Mouse (Mus musculus) stomach, embryonic 14.5 days (tissue): Measurements from ENCODE around the gene Cela3b. TPM values are rescaled to one million over a fixed set of nuclear protein-coding genes. Genes with fewer than 3 reads are reported as not detected.

ENCODE experiments used
- ATAC-seq: fragments of 200-750 bp; cut with Nextera tagmentation; 2 replicates; pipeline ENCODE4 v1.8.0; 2017; ENCODE audit warnings: low read depth, moderate TSS enrichment; ENCODE audit not compliant: insufficient number of reproducible peaks, insufficient read depth, low FRiP score
- H3K27ac ChIP-seq: fragments of 300-500 bp; sonication (generic); 2 replicates; pipeline ENCODE4 v1.5.1; 2014; ENCODE audit warnings: mild to moderate bottlenecking, low read length, moderate library complexity, mixed read lengths
- H3K27me3 ChIP-seq: fragments of 300-500 bp; sonication (generic); 2 replicates; pipeline ENCODE4 v1.6.1; 2014; ENCODE audit warnings: low read length, control low read depth, mixed read lengths; ENCODE audit not compliant: control insufficient read depth, insufficient read depth
- H3K36me3 ChIP-seq: fragments of 300-500 bp; sonication (generic); 2 replicates; pipeline ENCODE4 v1.6.1; 2014; ENCODE audit warnings: mild to moderate bottlenecking, control low read depth, low read length, moderate library complexity, mixed read lengths; ENCODE audit not compliant: control insufficient read depth, insufficient read depth
- H3K4me1 ChIP-seq: fragments of 300-500 bp; sonication (generic); 2 replicates; pipeline ENCODE4 v1.6.1; 2014; ENCODE audit warnings: low read length, control low read depth, mixed read lengths; ENCODE audit not compliant: control insufficient read depth, insufficient read depth
- H3K4me2 ChIP-seq: fragments of 300-500 bp; sonication (generic); replicated peaks from 2 replicates; pipeline ENCODE4 v1.6.1; 2014; ENCODE audit warnings: low read depth, low read length, control low read depth
- H3K4me3 ChIP-seq: fragments of 300-500 bp; sonication (generic); 2 replicates; pipeline ENCODE4 v1.5.1; 2014; ENCODE audit warnings: low read depth, low read length, control low read depth
- H3K9ac ChIP-seq: fragments of 300-500 bp; sonication (generic); replicated peaks from 2 replicates; pipeline ENCODE4 v1.6.1; 2014; ENCODE audit warnings: low read depth, mild to moderate bottlenecking, control low read depth, low read length, moderate library complexity, mixed read lengths
- H3K9me3 ChIP-seq: fragments of 300-500 bp; sonication (generic); 2 replicates; pipeline ENCODE4 v1.6.1; 2016; ENCODE audit warnings: low read depth, low read length, control low read depth; ENCODE audit not compliant: control insufficient read depth
- WGBS: fragments of 180-500 bp; shearing (Covaris S2); extraction: QIAGEN DNeasy Blood & Tissue Kit; methylation state at CpG from one replicate; pipeline ENCODE4 v1.1.7; 2014; 5-methylcytosine and 5-hydroxymethylcytosine counted together
- polyA plus RNA-seq: library from polyadenylated mRNA; unstranded; fragments of >200 nt; fragmentation: Nextera tagmentation; extraction: Ambion mirVana; gene quantifications from 2 replicates; pipeline ENCODE4 v1.2.1, GENCODE M21; 2014

The Cela3b gene
- polyA plus RNA-seq, 1 experiment from 2014 or later = not detected

GRCm38 (mm10) chr4:137391287-137391686, 39.1 kb downstream of the Cela3b start:
- no peak overlapping the region for H3K4me2 ChIP-seq
- ATAC-seq = no peak
- H3K4me1 ChIP-seq = peaks cover 5% of the 10 kb centered on the region
- H3K9ac ChIP-seq = no peak overlapping the region
- H3K27me3 ChIP-seq = no peaks in the 10 kb centered on the region
- no peak overlapping the region for H3K27ac ChIP-seq
- no peaks in the 10 kb centered on the region for H3K36me3 ChIP-seq
- no peak overlapping the region for H3K4me3 ChIP-seq
- 90% methylated on average over 3 of the region's 3 CpGs for WGBS
- no peaks in the 10 kb centered on the region; the same call in 1 of the 2 replicates for H3K9me3 ChIP-seq

GRCm38 (mm10) chr4:137390196-137390595, 40.1 kb downstream of the Cela3b start:
- no peak for ATAC-seq
- Histone ChIP-seq H3K4me2 (no peak overlapping the region), H3K36me3 (no peaks in the 10 kb centered on the region), H3K27me3 (no peaks in the 10 kb centered on the region), H3K27ac (no peak overlapping the region), H3K4me3 (no peak overlapping the region), H3K9ac (no peak overlapping the region), H3K9me3 (no peaks in the 10 kb centered on the region; the same call in 1 of the 2 replicates), H3K4me1 (peaks cover 5% of the 10 kb centered on the region)
- WGBS = 91% methylated on average over 4 of the region's 4 CpGs

GRCm38 (mm10) chr4:137388983-137389382, 41.4 kb downstream of the Cela3b start:
- 44% methylated on average over 6 of the region's 6 CpGs for WGBS
- Histone ChIP-seq H3K4me1 (peaks cover 5% of the 10 kb centered on the region), H3K36me3 (no peaks in the 10 kb centered on the region), H3K9me3 (no peaks in the 10 kb centered on the region; the same call in 1 of the 2 replicates), H3K27me3 (no peaks in the 10 kb centered on the region), H3K4me3 (peak overlapping the region; percentile 84), H3K9ac (peak overlapping the region; percentile 79; the same call in 1 of the 2 replicates), H3K4me2 (peak overlapping the region; percentile 88), H3K27ac (no peak overlapping the region)
- no peak for ATAC-seq

- under 1% methylated on average over 46 of the region's 46 CpGs for WGBS
- H3K4me3 ChIP-seq = peak overlapping the region; percentile 84
- peak; percentile 90 for ATAC-seq
- H3K27me3 ChIP-seq = no peaks in the 10 kb centered on the region
- peak overlapping the region; percentile 79 for H3K9ac ChIP-seq
- H3K4me1 ChIP-seq = peaks cover 5% of the 10 kb centered on the region
- H3K4me2 ChIP-seq = peak overlapping the region; percentile 88
- peak overlapping the region; percentile 91 for H3K27ac ChIP-seq
- no peaks in the 10 kb centered on the region; the same call in 1 of the 2 replicates for H3K9me3 ChIP-seq
- no peaks in the 10 kb centered on the region for H3K36me3 ChIP-seq
These were observed 42.1 kb downstream of the Cela3b start for GRCm38 (mm10) chr4:137388059-137388794.

GRCm38 (mm10) chr4:137387482-137388058, 42.8 kb downstream of the Cela3b start:
- Histone ChIP-seq H3K27me3 (no peaks in the 10 kb centered on the region), H3K27ac (peak overlapping the region; percentile 91), H3K9me3 (no peaks in the 10 kb centered on the region; the same call in 1 of the 2 replicates), H3K36me3 (no peaks in the 10 kb centered on the region), H3K4me1 (peaks cover 5% of the 10 kb centered on the region), H3K4me2 (peak overlapping the region; percentile 88), H3K4me3 (peak overlapping the region; percentile 84), H3K9ac (peak overlapping the region; percentile 79)
- under 1% methylated on average over 20 of the region's 20 CpGs for WGBS
- no peak for ATAC-seq

- H3K4me3 ChIP-seq = no peak overlapping the region
- H3K4me1 ChIP-seq = peaks cover 4% of the 10 kb centered on the region; the same call in 1 of the 2 replicates
- no peaks in the 10 kb centered on the region for H3K27me3 ChIP-seq
- peak overlapping the region; percentile 69; the same call in 1 of the 2 replicates for H3K27ac ChIP-seq
- H3K9me3 ChIP-seq = no peaks in the 10 kb centered on the region
- H3K9ac ChIP-seq = no peak overlapping the region
- H3K36me3 ChIP-seq = no peaks in the 10 kb centered on the region
- no peak for ATAC-seq
- peak overlapping the region; percentile 20 for H3K4me2 ChIP-seq
- WGBS = 33% methylated on average over 14 of the region's 16 CpGs
These were observed 49.4 kb downstream of the Cela3b start for GRCm38 (mm10) chr4:137380702-137381605.

- ATAC-seq = no peak
- no peaks in the 10 kb centered on the region for H3K9me3 ChIP-seq
These were observed 50.6 kb downstream of the Cela3b start for GRCm38 (mm10) chr4:137379713-137380255.

GRCm38 (mm10) chr4:137379085-137379484, 51.3 kb downstream of the Cela3b start:
- no peaks in the 10 kb centered on the region for H3K9me3 ChIP-seq
- no peak for ATAC-seq
- no peaks in the 10 kb centered on the region for H3K27me3 ChIP-seq
- 90% methylated on average over 3 of the region's 3 CpGs for WGBS
- H3K4me1 ChIP-seq = peaks cover 12% of the 10 kb centered on the region; the same call in 1 of the 2 replicates
- no peak overlapping the region for H3K4me2 ChIP-seq
- H3K4me3 ChIP-seq = no peak overlapping the region
- no peaks in the 10 kb centered on the region for H3K36me3 ChIP-seq
- H3K9ac ChIP-seq = no peak overlapping the region
- no peak overlapping the region for H3K27ac ChIP-seq

More at GRCm38 (mm10) chr4:137379713-137380255, 50.6 kb downstream of the Cela3b start:
- 89% methylated on average over 10 of the region's 10 CpGs for WGBS
- Histone ChIP-seq H3K9ac (no peak overlapping the region), H3K4me3 (no peak overlapping the region), H3K27me3 (no peaks in the 10 kb centered on the region), H3K27ac (no peak overlapping the region), H3K4me1 (peaks cover 12% of the 10 kb centered on the region; the same call in 1 of the 2 replicates), H3K4me2 (no peak overlapping the region), H3K36me3 (no peaks in the 10 kb centered on the region)
